Mouse (Mus musculus) hindbrain, embryonic 16.5 days (tissue): ENCODE data around the gene Rdx. TPM values are rescaled to one million over a fixed set of nuclear protein-coding genes. Genes with fewer than 3 reads are reported as not detected.

Experiments
- ATAC-seq: fragments of 200-750 bp; cut with Nextera tagmentation; 2 replicates; pipeline ENCODE4 v1.8.0; 2017; ENCODE audit warnings: moderate TSS enrichment, moderate library complexity
- H3K27ac ChIP-seq: fragments of 300-500 bp; sonication (generic); 2 replicates; pipeline ENCODE4 v1.5.1; 2014; ENCODE audit warnings: low read depth, mild to moderate bottlenecking, control low read depth, low read length, moderate library complexity
- H3K27me3 ChIP-seq: fragments of 300-500 bp; sonication (generic); replicated peaks from 2 replicates; pipeline ENCODE4 v1.6.1; 2014; ENCODE audit warnings: low read length; ENCODE audit not compliant: control insufficient read depth, insufficient read depth
- H3K36me3 ChIP-seq: fragments of 300-500 bp; sonication (generic); 2 replicates; pipeline ENCODE4 v1.6.1; 2014; ENCODE audit warnings: mild to moderate bottlenecking, low read length, moderate library complexity, mixed read lengths; ENCODE audit not compliant: control insufficient read depth, insufficient read depth
- H3K4me1 ChIP-seq: fragments of 300-500 bp; sonication (generic); 2 replicates; pipeline ENCODE4 v1.6.1; 2014; ENCODE audit warnings: low read depth, low read length; ENCODE audit not compliant: control insufficient read depth, insufficient read depth
- H3K4me2 ChIP-seq: fragments of 300-500 bp; sonication (generic); 2 replicates; pipeline ENCODE4 v1.6.1; 2014; ENCODE audit warnings: mild to moderate bottlenecking, low read length, control low read depth, moderate library complexity
- H3K4me3 ChIP-seq: fragments of 300-500 bp; sonication (generic); 2 replicates; pipeline ENCODE4 v1.5.1; 2014; ENCODE audit warnings: mild to moderate bottlenecking, low read length, control low read depth, moderate library complexity
- H3K9ac ChIP-seq: fragments of 300-500 bp; sonication (generic); 2 replicates; pipeline ENCODE4 v1.6.1; 2014; ENCODE audit warnings: low read depth, mild to moderate bottlenecking, control low read depth, low read length, moderate library complexity
- H3K9me3 ChIP-seq: fragments of 300-500 bp; sonication (generic); 2 replicates; pipeline ENCODE4 v1.6.1; 2014; ENCODE audit warnings: mild to moderate bottlenecking, low read length, moderate library complexity; ENCODE audit not compliant: control insufficient read depth
- WGBS: fragments of 180-500 bp; shearing (Covaris S2); extraction: QIAGEN DNeasy Blood & Tissue Kit; methylation state at CpG from one replicate; pipeline ENCODE4 v1.1.7; 2014; 5-methylcytosine and 5-hydroxymethylcytosine counted together
- polyA plus RNA-seq: library from polyadenylated mRNA; unstranded; fragments of >200 nt; fragmentation: Nextera tagmentation; extraction: Ambion mirVana; gene quantifications from 2 replicates; pipeline ENCODE4 v1.2.1, GENCODE M21; 2015

Rdx gene
- polyA plus RNA-seq, 1 experiment from 2014 or later = 71.5 TPM

- 90% methylated on average over 1 of the region's 1 CpGs for WGBS
- Histone ChIP-seq H3K27me3 (no peaks in the 10 kb centered on the region), H3K9ac (no peak overlapping the region), H3K4me1 (no peaks in the 10 kb centered on the region), H3K9me3 (no peaks in the 10 kb centered on the region), H3K27ac (no peak overlapping the region), H3K4me2 (no peak overlapping the region), H3K36me3 (peaks cover 20% of the 10 kb centered on the region), H3K4me3 (no peak overlapping the region)
- no peak for ATAC-seq
Observed at GRCm38 (mm10) chr9:52077692-52078091, 30.7 kb downstream of the Rdx start.

- 95% methylated on average over 2 of the region's 2 CpGs for WGBS
- H3K27ac ChIP-seq = no peak overlapping the region
- no peak overlapping the region for H3K9ac ChIP-seq
- H3K4me3 ChIP-seq = no peak overlapping the region
- H3K4me2 ChIP-seq = no peak overlapping the region
- H3K27me3 ChIP-seq = no peaks in the 10 kb centered on the region
- H3K4me1 ChIP-seq = no peaks in the 10 kb centered on the region
- peaks cover 18% of the 10 kb centered on the region for H3K36me3 ChIP-seq
- H3K9me3 ChIP-seq = no peaks in the 10 kb centered on the region
- ATAC-seq = no peak
Observed at GRCm38 (mm10) chr9:52081979-52082378, 35.0 kb downstream of the Rdx start.

GRCm38 (mm10) chr9:52082414-52082813 is 35.4 kb downstream of the Rdx start:
- Histone ChIP-seq H3K36me3 (peaks cover 18% of the 10 kb centered on the region), H3K9ac (no peak overlapping the region), H3K9me3 (no peaks in the 10 kb centered on the region), H3K4me3 (no peak overlapping the region), H3K27ac (no peak overlapping the region), H3K4me1 (no peaks in the 10 kb centered on the region), H3K4me2 (no peak overlapping the region), H3K27me3 (no peaks in the 10 kb centered on the region)
- no peak for ATAC-seq
- WGBS = 75% methylated on average over 4 of the region's 4 CpGs

- H3K9ac ChIP-seq = no peak overlapping the region
- no peak overlapping the region for H3K4me3 ChIP-seq
- H3K27ac ChIP-seq = no peak overlapping the region
- H3K27me3 ChIP-seq = no peaks in the 10 kb centered on the region
- H3K4me1 ChIP-seq = no peaks in the 10 kb centered on the region
- 91% methylated on average over 9 of the region's 9 CpGs for WGBS
- no peak overlapping the region for H3K4me2 ChIP-seq
- ATAC-seq = no peak
- no peaks in the 10 kb centered on the region for H3K9me3 ChIP-seq
- peaks cover 5% of the 10 kb centered on the region; the same call in 1 of the 2 replicates for H3K36me3 ChIP-seq
Observed at GRCm38 (mm10) chr9:52091752-52092151, 44.8 kb downstream of the Rdx start.

- Histone ChIP-seq H3K9ac (no peak overlapping the region), H3K27ac (no peak overlapping the region), H3K4me2 (no peak overlapping the region), H3K4me1 (no peaks in the 10 kb centered on the region), H3K36me3 (peaks cover 3% of the 10 kb centered on the region; the same call in 1 of the 2 replicates), H3K4me3 (no peak overlapping the region), H3K9me3 (no peaks in the 10 kb centered on the region), H3K27me3 (no peaks in the 10 kb centered on the region)
- 91% methylated on average over 5 of the region's 5 CpGs for WGBS
- ATAC-seq = no peak
Observed at GRCm38 (mm10) chr9:52092311-52092710, 45.3 kb downstream of the Rdx start.

- Histone ChIP-seq H3K4me1 (no peaks in the 10 kb centered on the region), H3K4me2 (no peak overlapping the region), H3K4me3 (no peak overlapping the region), H3K27ac (no peak overlapping the region), H3K36me3 (peaks cover 3% of the 10 kb centered on the region; the same call in 1 of the 2 replicates), H3K9me3 (no peaks in the 10 kb centered on the region), H3K9ac (no peak overlapping the region), H3K27me3 (no peaks in the 10 kb centered on the region)
- 64% methylated on average over 8 of the region's 8 CpGs for WGBS
- ATAC-seq = no peak
Observed at GRCm38 (mm10) chr9:52093108-52093507, 46.1 kb downstream of the Rdx start.

GRCm38 (mm10) chr9:52094016-52094415 is 47.0 kb downstream of the Rdx start:
- Histone ChIP-seq H3K4me3 (no peak overlapping the region), H3K4me2 (no peak overlapping the region), H3K36me3 (no peaks in the 10 kb centered on the region), H3K27me3 (no peaks in the 10 kb centered on the region), H3K9ac (no peak overlapping the region), H3K9me3 (no peaks in the 10 kb centered on the region), H3K4me1 (no peaks in the 10 kb centered on the region), H3K27ac (no peak overlapping the region)
- no peak for ATAC-seq
- 87% methylated on average over 5 of the region's 5 CpGs for WGBS

GRCm38 (mm10) chr9:52094471-52094980 is 47.6 kb downstream of the Rdx start:
- WGBS = 87% methylated on average over 10 of the region's 10 CpGs

GRCm38 (mm10) chr9:52095666-52096065 is 48.7 kb downstream of the Rdx start:
- H3K4me2 ChIP-seq = no peak overlapping the region
- H3K4me1 ChIP-seq = no peaks in the 10 kb centered on the region
- H3K4me3 ChIP-seq = no peak overlapping the region
- WGBS = 69% methylated on average over 3 of the region's 3 CpGs
- H3K27me3 ChIP-seq = no peaks in the 10 kb centered on the region
- ATAC-seq = no peak
- no peak overlapping the region for H3K9ac ChIP-seq
- H3K36me3 ChIP-seq = no peaks in the 10 kb centered on the region
- no peaks in the 10 kb centered on the region for H3K9me3 ChIP-seq
- H3K27ac ChIP-seq = no peak overlapping the region

More at GRCm38 (mm10) chr9:52094471-52094980, 47.6 kb downstream of the Rdx start:
- no peak for ATAC-seq
- no peaks in the 10 kb centered on the region for H3K36me3 ChIP-seq
- no peak overlapping the region for H3K9ac ChIP-seq
- no peaks in the 10 kb centered on the region for H3K27me3 ChIP-seq
- H3K9me3 ChIP-seq = no peaks in the 10 kb centered on the region
- no peak overlapping the region for H3K27ac ChIP-seq
- no peaks in the 10 kb centered on the region for H3K4me1 ChIP-seq
- H3K4me2 ChIP-seq = no peak overlapping the region
- no peak overlapping the region for H3K4me3 ChIP-seq

GRCm38 (mm10) chr9:52097386-52097785 is 50.4 kb downstream of the Rdx start:
- H3K4me2 ChIP-seq = no peak overlapping the region
- no peak overlapping the region for H3K27ac ChIP-seq
- no peak for ATAC-seq
- 17% methylated on average over 1 of the region's 1 CpGs for WGBS
- H3K4me3 ChIP-seq = no peak overlapping the region
- no peaks in the 10 kb centered on the region for H3K36me3 ChIP-seq
- no peaks in the 10 kb centered on the region for H3K9me3 ChIP-seq
- no peak overlapping the region for H3K9ac ChIP-seq
- no peaks in the 10 kb centered on the region for H3K27me3 ChIP-seq
- no peaks in the 10 kb centered on the region; the same call in 1 of the 2 replicates for H3K4me1 ChIP-seq
